Mouse (Mus musculus): ENCODE measurements around the gene Dcp1b. TPM values are rescaled to one million over a fixed set of nuclear protein-coding genes. Genes with fewer than 3 reads are reported as not detected.

The Dcp1b gene
- polyA plus RNA-seq, 1 experiment from 2014 or later, result 12.1 TPM

GRCm38 (mm10) chr6:119240871-119241705, 66.0 kb downstream of the Dcp1b start:
- peaks cover 2% of the 10 kb centered on the region for H3K9me3 ChIP-seq (ENCODE audit: control insufficient read depth, low read length)
- no peaks in the 10 kb centered on the region; the same call in 1 of the 2 replicates for H3K4me1 ChIP-seq (replicated peaks; ENCODE audit: control insufficient read depth, insufficient read depth, low read length)
- H3K27me3 ChIP-seq (ENCODE audit: control insufficient read depth, insufficient read depth, low read length), result no peaks in the 10 kb centered on the region
- no peaks in the 10 kb centered on the region for H3K36me3 ChIP-seq (ENCODE audit: control insufficient read depth, insufficient read depth, low read length)
- no peak overlapping the region for H3K4me2 ChIP-seq (ENCODE audit: low read depth, low read length, severe bottlenecking)
- H3K27ac ChIP-seq (ENCODE audit: low read depth, low read length), result no peak overlapping the region
- DNase-seq (ENCODE audit: low spot score) (no peak), ATAC-seq (replicated peaks; ENCODE audit: low FRiP score) (no peak)
- WGBS, result 67% methylated on average over 21 of the region's 21 CpGs
- H3K9ac ChIP-seq (ENCODE audit: low read length), result no peak overlapping the region
- no peak overlapping the region for H3K4me3 ChIP-seq (ENCODE audit: low read depth, low read length)

- DNase-seq (ENCODE audit: low spot score) (no peak), ATAC-seq (replicated peaks; ENCODE audit: low FRiP score) (no peak)
- Histone ChIP-seq H3K9ac (ENCODE audit: low read length) (no peak overlapping the region), H3K9me3 (ENCODE audit: control insufficient read depth, low read length) (peaks cover 4% of the 10 kb centered on the region), H3K4me1 (replicated peaks; ENCODE audit: control insufficient read depth, insufficient read depth, low read length) (no peaks in the 10 kb centered on the region), H3K4me3 (ENCODE audit: low read depth, low read length) (no peak overlapping the region), H3K36me3 (ENCODE audit: control insufficient read depth, insufficient read depth, low read length) (no peaks in the 10 kb centered on the region), H3K4me2 (ENCODE audit: low read depth, low read length, severe bottlenecking) (no peak overlapping the region), H3K27ac (ENCODE audit: low read depth, low read length) (no peak overlapping the region), H3K27me3 (ENCODE audit: control insufficient read depth, insufficient read depth, low read length) (no peaks in the 10 kb centered on the region)
- 64% methylated on average over 2 of the region's 2 CpGs for WGBS
These were observed 71.0 kb downstream of the Dcp1b start for GRCm38 (mm10) chr6:119246082-119246481.

- Histone ChIP-seq H3K4me3 (ENCODE audit: low read depth, low read length) (no peak overlapping the region), H3K9ac (ENCODE audit: low read length) (no peak overlapping the region), H3K27me3 (ENCODE audit: control insufficient read depth, insufficient read depth, low read length) (no peaks in the 10 kb centered on the region), H3K27ac (ENCODE audit: low read depth, low read length) (no peak overlapping the region), H3K36me3 (ENCODE audit: control insufficient read depth, insufficient read depth, low read length) (no peaks in the 10 kb centered on the region), H3K9me3 (ENCODE audit: control insufficient read depth, low read length) (peaks cover 4% of the 10 kb centered on the region), H3K4me2 (ENCODE audit: low read depth, low read length, severe bottlenecking) (no peak overlapping the region), H3K4me1 (replicated peaks; ENCODE audit: control insufficient read depth, insufficient read depth, low read length) (no peaks in the 10 kb centered on the region)
- 85% methylated on average over 3 of the region's 3 CpGs for WGBS
- ATAC-seq (replicated peaks; ENCODE audit: low FRiP score) (no peak), DNase-seq (ENCODE audit: low spot score) (no peak)
These were observed 73.5 kb downstream of the Dcp1b start for GRCm38 (mm10) chr6:119248578-119248977.

GRCm38 (mm10) chr6:119249726-119250125, 74.7 kb downstream of the Dcp1b start:
- ATAC-seq (replicated peaks; ENCODE audit: low FRiP score) (no peak), DNase-seq (ENCODE audit: low spot score) (peak; percentile 28)
- H3K4me2 ChIP-seq (ENCODE audit: low read depth, low read length, severe bottlenecking), result no peak overlapping the region
- H3K27ac ChIP-seq (ENCODE audit: low read depth, low read length), result no peak overlapping the region
- no peak overlapping the region for H3K9ac ChIP-seq (ENCODE audit: low read length)
- WGBS, result 91% methylated on average over 10 of the region's 10 CpGs
- H3K4me3 ChIP-seq (ENCODE audit: low read depth, low read length), result no peak overlapping the region
- H3K27me3 ChIP-seq (ENCODE audit: control insufficient read depth, insufficient read depth, low read length), result no peaks in the 10 kb centered on the region
- H3K36me3 ChIP-seq (ENCODE audit: control insufficient read depth, insufficient read depth, low read length), result no peaks in the 10 kb centered on the region
- peaks cover 4% of the 10 kb centered on the region for H3K9me3 ChIP-seq (ENCODE audit: control insufficient read depth, low read length)
- no peaks in the 10 kb centered on the region for H3K4me1 ChIP-seq (replicated peaks; ENCODE audit: control insufficient read depth, insufficient read depth, low read length)

- Histone ChIP-seq H3K4me2 (ENCODE audit: low read depth, low read length, severe bottlenecking) (no peak overlapping the region), H3K4me1 (replicated peaks; ENCODE audit: control insufficient read depth, insufficient read depth, low read length) (no peaks in the 10 kb centered on the region), H3K27me3 (ENCODE audit: control insufficient read depth, insufficient read depth, low read length) (no peaks in the 10 kb centered on the region), H3K36me3 (ENCODE audit: control insufficient read depth, insufficient read depth, low read length) (no peaks in the 10 kb centered on the region), H3K4me3 (ENCODE audit: low read depth, low read length) (no peak overlapping the region), H3K9ac (ENCODE audit: low read length) (no peak overlapping the region), H3K9me3 (ENCODE audit: control insufficient read depth, low read length) (no peaks in the 10 kb centered on the region), H3K27ac (ENCODE audit: low read depth, low read length) (no peak overlapping the region)
- DNase-seq (ENCODE audit: low spot score), result no peak
- no peak for ATAC-seq (replicated peaks; ENCODE audit: low FRiP score)
- 87% methylated on average over 4 of the region's 4 CpGs for WGBS
These were observed 76.7 kb downstream of the Dcp1b start for GRCm38 (mm10) chr6:119251704-119252103.

Other genes starting within 250 kb of the Dcp1b start
- gene Cacna1c, start 21.2 kb downstream of the Dcp1b start, polyA plus RNA-seq (2014; fragmentation: Nextera tagmentation; extraction: Ambion mirVana), result 3.4 and 4.8 TPM in 2 replicates
- 0.05 TPM in 1 of 2 replicates, not detected in the other for gene Cacna2d4, start 61.3 kb downstream of the Dcp1b start, polyA plus RNA-seq (2014; fragmentation: Nextera tagmentation; extraction: Ambion mirVana)
- gene Lrtm2, start 155.5 kb downstream of the Dcp1b start, polyA plus RNA-seq (2014; fragmentation: Nextera tagmentation; extraction: Ambion mirVana), result 0.16 and 0.67 TPM in 2 replicates
- gene Adipor2, start 242.5 kb downstream of the Dcp1b start, polyA plus RNA-seq (2014; fragmentation: Nextera tagmentation; extraction: Ambion mirVana), result 19.9 and 20.6 TPM in 2 replicates

Measured in forebrain, embryonic 11.5 days (tissue).